Mouse (Mus musculus): ENCODE results near the gene March4.

DNA sequence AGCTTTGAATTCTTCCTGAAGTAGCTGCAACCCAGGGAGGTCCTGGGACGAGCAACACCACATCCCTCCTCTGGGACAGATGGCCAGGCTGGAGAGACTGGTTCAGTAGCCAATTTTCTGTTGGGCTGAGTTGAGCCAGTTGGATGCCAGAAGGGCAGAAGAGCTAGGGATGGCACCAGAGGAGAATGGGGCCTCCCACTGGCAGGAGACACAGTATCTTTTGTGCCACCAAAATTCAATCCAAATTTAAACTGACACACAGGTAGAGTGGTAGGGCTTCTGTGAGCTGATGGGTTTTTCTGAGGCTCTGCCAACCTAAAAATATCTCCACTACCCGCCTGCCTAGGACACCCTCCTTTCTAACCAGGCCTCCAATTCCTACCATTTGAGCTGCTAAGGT, 21.9 kb upstream of the March4 start:
- no peak for TF ChIP-seq GATA1 (IDR thresholded peaks at IDR 0.05; ENCODE audit: low read length)
- no peak for TF ChIP-seq TAL1 (IDR thresholded peaks at IDR 0.05; ENCODE audit: low read length)
